Mouse (Mus musculus) ES-E14 (cell line): ENCODE results near the gene Hoxd12.

Experiments
- CHD2 ChIP-seq: IDR thresholded peaks from 2 replicates; pipeline ENCODE4 v1.6.1; 2014; ENCODE audit warnings: mild to moderate bottlenecking, low read depth, low read length, inconsistent platforms
- HCFC1 ChIP-seq: IDR thresholded peaks from 2 replicates; pipeline ENCODE4 v1.6.1; 2012; ENCODE audit warnings: low read length, inconsistent platforms, borderline replicate concordance; ENCODE audit not compliant: insufficient read depth
- MAFK ChIP-seq: IDR thresholded peaks from 2 replicates; pipeline ENCODE4 v1.6.1; 2014; ENCODE audit warnings: mild to moderate bottlenecking, low read depth, low read length, inconsistent platforms; ENCODE audit not compliant: insufficient read depth
- ZC3H11A ChIP-seq: IDR thresholded peaks from 2 replicates; pipeline ENCODE4 v1.6.1; 2012; ENCODE audit warnings: low read depth, mild to moderate bottlenecking, inconsistent platforms, low read length, borderline replicate concordance
- ZNF384 ChIP-seq: IDR thresholded peaks from 2 replicates; pipeline ENCODE4 v1.6.1; 2012; ENCODE audit warnings: low read depth, low read length, inconsistent platforms

- TF ChIP-seq HCFC1 (no peak), MAFK (no peak), CHD2 (no peak), ZNF384 (no peak), ZC3H11A (no peak)
Measured at GRCm38 (mm10) chr2:74697567-74698121, 22.8 kb downstream of the Hoxd12 start, which contains the start of gene Hoxd9.
